Mouse (Mus musculus): ENCODE results near the gene Oas1d. TPM values are rescaled to one million over a fixed set of nuclear protein-coding genes. Genes with fewer than 3 reads are reported as not detected.
"Not testable (repeated sequence)": the region's sequence is repeated elsewhere in the genome, so short reads cannot be mapped to it uniquely, and the experiment has no call there.

Gene Oas1d
- not detected in 2 replicates for polyA plus RNA-seq (2016; fragmentation: Nextera tagmentation; extraction: Ambion mirVana)

GRCm38 (mm10) chr5:120914204-120914603, at the start of gene Oas1d:
TSS of gene Oas1d (plus strand) at chr5:120914536.
- H3K4me2 ChIP-seq; H3K36me3 ChIP-seq; H3K4me3 ChIP-seq; H3K9ac ChIP-seq; ATAC-seq (ENCODE audit: insufficient number of reproducible peaks, low FRiP score); H3K27me3 ChIP-seq (replicated peaks); H3K4me1 ChIP-seq (replicated peaks); H3K9me3 ChIP-seq (replicated peaks); H3K27ac ChIP-seq (ENCODE audit: poor library complexity, severe bottlenecking): not testable (repeated sequence)
- WGBS, result 41% methylated on average over 8 of the region's 8 CpGs

- peaks cover 3% of the 10 kb centered on the region; the same call in 1 of the 2 replicates for H3K27me3 ChIP-seq (replicated peaks)
- no peak for ATAC-seq (ENCODE audit: insufficient number of reproducible peaks, low FRiP score)
- WGBS, result 64% methylated on average over 3 of the region's 3 CpGs
Measured at GRCm38 (mm10) chr5:120865336-120865860, 48.9 kb upstream of the Oas1d start.

GRCm38 (mm10) chr5:120869436-120870015, 44.8 kb upstream of the Oas1d start:
- Histone ChIP-seq H3K36me3 (no peaks in the 10 kb centered on the region), H3K4me3 (no peak overlapping the region), H3K9me3 (replicated peaks) (no peaks in the 10 kb centered on the region), H3K27ac (ENCODE audit: poor library complexity, severe bottlenecking) (no peak overlapping the region), H3K4me1 (replicated peaks) (no peaks in the 10 kb centered on the region), H3K27me3 (replicated peaks) (peaks cover 15% of the 10 kb centered on the region; the same call in 1 of the 2 replicates), H3K4me2 (no peak overlapping the region), H3K9ac (no peak overlapping the region)
- ATAC-seq (ENCODE audit: insufficient number of reproducible peaks, low FRiP score), result no peak
- 70% methylated on average over 7 of the region's 7 CpGs for WGBS

More at GRCm38 (mm10) chr5:120865336-120865860, 48.9 kb upstream of the Oas1d start:
- H3K4me3 ChIP-seq, result no peak overlapping the region
- no peaks in the 10 kb centered on the region for H3K36me3 ChIP-seq
- H3K9ac ChIP-seq, result no peak overlapping the region
- no peaks in the 10 kb centered on the region for H3K9me3 ChIP-seq (replicated peaks)
- H3K27ac ChIP-seq (ENCODE audit: poor library complexity, severe bottlenecking), result no peak overlapping the region
- no peak overlapping the region for H3K4me2 ChIP-seq
- no peaks in the 10 kb centered on the region for H3K4me1 ChIP-seq (replicated peaks)

- H3K4me1 ChIP-seq (replicated peaks), result no peaks in the 10 kb centered on the region
- no peak for ATAC-seq (ENCODE audit: insufficient number of reproducible peaks, low FRiP score)
- 59% methylated on average over 3 of the region's 3 CpGs for WGBS
Measured at GRCm38 (mm10) chr5:120870081-120870480, 44.3 kb upstream of the Oas1d start.

GRCm38 (mm10) chr5:120870782-120871181, 43.6 kb upstream of the Oas1d start:
- no peak overlapping the region for H3K27ac ChIP-seq (ENCODE audit: poor library complexity, severe bottlenecking)
- H3K9me3 ChIP-seq (replicated peaks), result no peaks in the 10 kb centered on the region
- no peaks in the 10 kb centered on the region for H3K36me3 ChIP-seq
- H3K4me2 ChIP-seq, result no peak overlapping the region
- no peaks in the 10 kb centered on the region for H3K4me1 ChIP-seq (replicated peaks)
- 82% methylated on average over 7 of the region's 7 CpGs for WGBS
- H3K27me3 ChIP-seq (replicated peaks), result peaks cover 15% of the 10 kb centered on the region; the same call in 1 of the 2 replicates
- H3K4me3 ChIP-seq, result no peak overlapping the region
- no peak for ATAC-seq (ENCODE audit: insufficient number of reproducible peaks, low FRiP score)
- H3K9ac ChIP-seq, result no peak overlapping the region

More at GRCm38 (mm10) chr5:120870081-120870480, 44.3 kb upstream of the Oas1d start:
- Histone ChIP-seq H3K9me3 (replicated peaks) (no peaks in the 10 kb centered on the region), H3K4me2 (no peak overlapping the region), H3K27me3 (replicated peaks) (peaks cover 15% of the 10 kb centered on the region; the same call in 1 of the 2 replicates), H3K9ac (no peak overlapping the region), H3K27ac (ENCODE audit: poor library complexity, severe bottlenecking) (no peak overlapping the region), H3K36me3 (no peaks in the 10 kb centered on the region), H3K4me3 (no peak overlapping the region)

DNA sequence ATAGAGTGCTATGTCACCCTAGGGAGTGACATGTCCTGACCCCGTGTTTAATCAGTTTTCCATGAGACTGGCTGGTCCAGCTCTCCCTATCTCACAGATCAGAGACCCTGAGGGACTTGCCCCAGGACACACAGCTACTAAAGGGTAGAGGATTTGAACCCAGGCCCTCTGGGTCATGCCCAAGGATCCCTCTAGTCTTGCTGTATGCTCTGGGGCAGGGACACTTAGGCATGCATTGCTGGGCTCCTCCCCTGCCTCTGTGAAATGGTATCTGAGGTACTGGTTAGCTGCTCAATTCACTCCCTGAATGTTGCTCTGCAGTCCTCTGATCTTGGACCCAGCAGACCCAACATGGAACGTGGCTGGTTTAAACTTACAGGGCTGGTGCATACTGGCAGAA, 42.9 kb upstream of the Oas1d start:
- Histone ChIP-seq H3K4me3 (no peak overlapping the region), H3K9me3 (replicated peaks) (no peaks in the 10 kb centered on the region), H3K4me2 (no peak overlapping the region), H3K36me3 (no peaks in the 10 kb centered on the region), H3K27me3 (replicated peaks) (peaks cover 15% of the 10 kb centered on the region; the same call in 1 of the 2 replicates), H3K27ac (ENCODE audit: poor library complexity, severe bottlenecking) (no peak overlapping the region), H3K4me1 (replicated peaks) (no peaks in the 10 kb centered on the region), H3K9ac (no peak overlapping the region)
- WGBS, result 56% methylated on average over 2 of the region's 2 CpGs
- no peak for ATAC-seq (ENCODE audit: insufficient number of reproducible peaks, low FRiP score)

- H3K4me3 ChIP-seq; H3K4me1 ChIP-seq (replicated peaks); H3K27ac ChIP-seq (ENCODE audit: poor library complexity, severe bottlenecking); H3K9me3 ChIP-seq (replicated peaks); H3K27me3 ChIP-seq (replicated peaks); H3K4me2 ChIP-seq; H3K9ac ChIP-seq; H3K36me3 ChIP-seq; ATAC-seq (ENCODE audit: insufficient number of reproducible peaks, low FRiP score): not testable (repeated sequence)
- 40% methylated on average over 2 of the region's 3 CpGs for WGBS
Measured at GRCm38 (mm10) chr5:120876839-120877238, 37.5 kb upstream of the Oas1d start.

DNA sequence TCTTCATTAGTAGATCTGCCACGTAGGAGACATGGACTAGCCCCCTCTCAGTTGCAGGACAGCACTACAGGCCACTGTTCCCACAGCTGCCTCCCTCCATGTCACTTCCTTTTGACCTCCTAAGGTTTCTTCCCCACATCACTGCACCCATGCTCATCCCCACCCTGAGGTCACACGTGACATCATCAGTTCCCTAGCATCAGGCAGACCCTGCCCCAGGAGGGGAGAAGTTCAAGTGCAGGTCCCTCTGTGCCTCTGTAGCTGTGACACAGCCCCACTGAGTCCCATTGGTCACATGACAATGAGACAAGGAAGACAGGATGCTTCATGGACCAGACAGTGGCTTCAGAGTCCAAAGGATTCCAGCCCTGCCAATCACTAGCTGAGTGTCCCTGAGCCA, 36.9 kb upstream of the Oas1d start:
- not testable (repeated sequence) for H3K4me2 ChIP-seq; H3K9ac ChIP-seq; ATAC-seq (ENCODE audit: insufficient number of reproducible peaks, low FRiP score); H3K4me1 ChIP-seq (replicated peaks); H3K9me3 ChIP-seq (replicated peaks); H3K27ac ChIP-seq (ENCODE audit: poor library complexity, severe bottlenecking); H3K4me3 ChIP-seq; H3K27me3 ChIP-seq (replicated peaks); H3K36me3 ChIP-seq
- WGBS, result 63% methylated on average over 2 of the region's 2 CpGs

DNA sequence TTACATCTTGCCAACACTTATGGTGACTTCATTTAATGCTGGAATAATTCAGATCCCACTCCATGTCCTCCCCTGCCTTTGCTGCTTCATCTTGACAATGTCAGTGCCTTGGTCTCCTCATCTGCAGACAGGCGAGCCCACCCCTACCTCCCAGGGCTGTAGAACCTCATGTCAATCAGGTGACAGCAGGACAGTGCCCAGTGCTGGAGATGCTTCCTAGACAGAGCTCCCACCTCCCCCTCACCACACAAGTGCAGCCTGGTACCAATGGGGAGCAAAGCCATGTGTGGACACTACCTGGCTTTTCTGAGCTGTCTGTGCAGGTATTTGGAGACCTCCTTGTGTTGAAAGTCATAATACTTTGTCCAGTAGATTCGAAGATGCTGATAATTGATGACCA, 35.5 kb upstream of the Oas1d start:
- not testable (repeated sequence) for H3K36me3 ChIP-seq; H3K4me1 ChIP-seq (replicated peaks); H3K4me2 ChIP-seq; H3K9ac ChIP-seq; ATAC-seq (ENCODE audit: insufficient number of reproducible peaks, low FRiP score); H3K4me3 ChIP-seq; H3K27ac ChIP-seq (ENCODE audit: poor library complexity, severe bottlenecking); H3K27me3 ChIP-seq (replicated peaks); H3K9me3 ChIP-seq (replicated peaks)
- 59% methylated on average over 2 of the region's 2 CpGs for WGBS

DNA sequence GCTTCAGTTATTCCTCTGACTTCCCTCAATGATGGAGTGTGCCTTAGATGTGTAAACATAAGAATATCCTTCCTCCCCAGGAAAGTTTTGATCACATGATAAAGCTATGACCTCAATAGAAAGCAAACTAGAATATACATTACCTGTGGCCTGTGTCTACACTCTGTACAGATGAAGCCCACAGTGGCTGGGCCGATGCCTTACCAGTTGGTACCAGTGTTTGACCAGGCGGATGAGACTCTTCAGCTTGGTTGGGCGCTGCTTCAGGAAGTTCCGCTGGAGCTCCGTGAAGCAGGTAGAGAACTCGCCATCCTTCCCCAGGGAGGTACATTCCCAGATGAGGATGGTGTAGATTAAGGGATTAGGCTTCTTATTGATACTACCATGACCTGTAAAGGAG, 32.7 kb upstream of the Oas1d start:
- WGBS, result 83% methylated on average over 6 of the region's 6 CpGs
- H3K4me3 ChIP-seq; H3K9ac ChIP-seq; H3K27ac ChIP-seq (ENCODE audit: poor library complexity, severe bottlenecking); H3K4me1 ChIP-seq (replicated peaks); H3K4me2 ChIP-seq; H3K9me3 ChIP-seq (replicated peaks); H3K36me3 ChIP-seq; H3K27me3 ChIP-seq (replicated peaks); ATAC-seq (ENCODE audit: insufficient number of reproducible peaks, low FRiP score): not testable (repeated sequence)

DNA sequence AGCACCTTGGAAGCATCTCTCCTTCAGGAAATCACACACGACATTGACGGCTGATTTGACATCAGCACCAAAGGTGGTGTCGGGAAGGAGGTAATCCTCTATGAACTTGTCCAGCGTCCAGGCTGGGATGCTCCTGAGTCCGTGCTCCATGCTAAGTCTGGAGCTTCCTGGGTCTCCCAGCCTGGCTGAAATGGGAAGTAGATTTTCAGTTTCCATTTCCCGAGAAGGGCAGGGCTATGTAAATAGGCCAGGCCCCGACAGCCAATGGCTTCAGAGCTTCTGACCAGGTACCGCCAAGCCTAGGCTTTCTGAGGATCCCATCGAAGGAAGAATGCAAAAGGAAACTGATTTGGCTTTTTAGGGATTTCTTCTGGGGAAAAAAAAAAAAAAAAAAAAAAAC, 26.9 kb upstream of the Oas1d start, which contains the start of gene Oas1g:
Gene Oas1g (minus strand): TSS at position 201 of the 400 bp plus-strand sequence.
- not testable (repeated sequence) for H3K36me3 ChIP-seq; H3K4me3 ChIP-seq; H3K9ac ChIP-seq; H3K27me3 ChIP-seq (replicated peaks); H3K4me2 ChIP-seq; H3K9me3 ChIP-seq (replicated peaks); H3K4me1 ChIP-seq (replicated peaks); ATAC-seq (ENCODE audit: insufficient number of reproducible peaks, low FRiP score); H3K27ac ChIP-seq (ENCODE audit: poor library complexity, severe bottlenecking)
- WGBS, result 8% methylated on average over 5 of the region's 9 CpGs

GRCm38 (mm10) chr5:120887831-120888230, 26.5 kb upstream of the Oas1d start:
- WGBS, result 37% methylated on average over 6 of the region's 6 CpGs
- no peak overlapping the region for H3K9ac ChIP-seq

More at GRCm38 (mm10) chr5:120887831-120888230, 26.5 kb upstream of the Oas1d start:
- no peak for ATAC-seq (ENCODE audit: insufficient number of reproducible peaks, low FRiP score)
- peaks cover 8% of the 10 kb centered on the region; the same call in 1 of the 2 replicates for H3K27me3 ChIP-seq (replicated peaks)
- no peaks in the 10 kb centered on the region for H3K4me1 ChIP-seq (replicated peaks)
- H3K9me3 ChIP-seq (replicated peaks), result 0 out of 2 replicates have a peak, but pooled peaks cover 4% of the 10 kb centered on the region
- H3K27ac ChIP-seq (ENCODE audit: poor library complexity, severe bottlenecking), result no peak overlapping the region
- no peaks in the 10 kb centered on the region for H3K36me3 ChIP-seq
- H3K4me2 ChIP-seq, result no peak overlapping the region
- no peak overlapping the region for H3K4me3 ChIP-seq
